Mouse (Mus musculus): ENCODE data around the gene Galr3. TPM values are rescaled to one million over a fixed set of nuclear protein-coding genes. Genes with fewer than 3 reads are reported as not detected.

Gene Galr3
- polyA plus RNA-seq (2015; fragmentation: Nextera tagmentation; extraction: Ambion mirVana), result 0.68 and 0.89 TPM in 2 replicates

DNA sequence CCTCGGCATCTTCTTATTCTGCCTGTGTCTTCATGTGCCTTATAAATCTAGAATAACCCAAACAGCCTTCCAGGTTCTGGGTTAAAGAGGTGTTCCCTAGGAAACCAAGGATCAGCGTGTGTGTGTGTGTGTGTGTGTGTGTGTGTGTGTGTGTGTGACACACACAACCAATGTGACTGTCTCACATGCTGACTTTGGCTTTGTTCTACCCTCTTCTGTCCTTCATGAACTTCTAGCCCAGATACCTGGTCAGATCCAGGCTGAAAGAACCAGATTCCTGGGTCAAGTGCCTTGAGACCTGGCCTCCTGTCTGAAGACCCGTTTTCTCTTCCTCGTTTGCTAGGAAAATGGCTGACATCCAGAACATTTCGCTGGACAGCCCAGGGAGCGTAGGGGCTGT is at the start of gene Galr3:
TSS of gene Galr3 (plus strand) at position 301 of the 400 bp plus-strand sequence.
- peaks cover 46% of the 10 kb centered on the region for H3K4me1 ChIP-seq
- H3K27me3 ChIP-seq (replicated peaks), result peaks cover 34% of the 10 kb centered on the region
- 0 out of 2 replicates have a peak, but pooled peaks cover 4% of the 10 kb centered on the region for H3K36me3 ChIP-seq
- 56% methylated on average over 6 of the region's 6 CpGs for WGBS
- ATAC-seq (ENCODE audit: insufficient read depth, low FRiP score, low read depth), result no peak
- H3K4me2 ChIP-seq, result peak within 1 kb of the TSS; percentile 99
- no peaks in the 10 kb centered on the region for H3K9me3 ChIP-seq
- H3K27ac ChIP-seq, result peak within 1 kb of the TSS; percentile 10; the same call in 1 of the 2 replicates
- H3K4me3 ChIP-seq (replicated peaks), result peak within 1 kb of the TSS; percentile 55
- peak within 1 kb of the TSS; percentile 26 for H3K9ac ChIP-seq

DNA sequence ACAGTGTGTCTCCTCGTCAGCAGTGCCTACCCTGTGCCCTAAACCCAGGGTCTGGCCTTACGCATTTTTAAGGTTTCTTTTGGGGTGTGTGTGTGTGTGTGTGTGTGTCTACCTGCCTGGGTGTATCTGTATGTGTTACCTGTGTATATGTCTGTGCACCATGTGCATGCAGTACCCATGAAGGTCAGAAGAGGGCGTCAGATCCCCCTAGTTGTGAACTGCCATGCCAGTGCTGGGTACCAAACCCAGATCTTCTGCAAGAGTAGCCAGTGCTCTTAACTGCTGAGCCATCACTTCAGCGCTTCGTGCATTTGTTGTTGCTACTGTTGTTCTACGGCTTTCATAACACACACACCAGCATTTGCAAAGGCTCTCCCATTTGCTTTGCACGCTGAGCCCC is 49.5 kb upstream of the Galr3 start:
- H3K9ac ChIP-seq, result no peak overlapping the region
- H3K36me3 ChIP-seq, result peaks cover 58% of the 10 kb centered on the region
- H3K27ac ChIP-seq, result no peak overlapping the region
- 89% methylated on average over 7 of the region's 7 CpGs for WGBS
- H3K4me3 ChIP-seq (replicated peaks), result no peak overlapping the region
- no peak overlapping the region for H3K4me2 ChIP-seq
- ATAC-seq (ENCODE audit: insufficient read depth, low FRiP score, low read depth), result no peak
- no peaks in the 10 kb centered on the region for H3K9me3 ChIP-seq
- peaks cover 5% of the 10 kb centered on the region for H3K4me1 ChIP-seq
- no peaks in the 10 kb centered on the region for H3K27me3 ChIP-seq (replicated peaks)

DNA sequence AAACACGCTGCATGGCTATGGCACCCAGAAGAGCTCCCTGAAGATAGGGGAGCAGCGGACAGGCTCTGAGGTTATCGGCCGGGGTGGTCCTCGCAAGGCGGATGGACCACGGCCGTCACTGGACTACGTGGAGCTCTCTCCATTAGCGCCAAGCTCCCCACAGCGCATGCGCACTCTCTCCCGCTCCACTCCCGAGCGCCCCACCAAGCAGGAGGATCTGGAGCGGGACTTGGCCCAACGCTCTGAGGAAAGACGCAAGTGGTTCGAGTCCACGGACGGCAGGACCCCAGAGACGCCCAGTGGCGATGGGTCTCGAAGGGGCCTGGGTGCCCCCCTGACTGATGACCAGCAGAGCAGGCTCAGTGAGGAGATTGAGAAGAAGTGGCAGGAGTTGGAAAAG is 48.8 kb upstream of the Galr3 start:
- H3K27ac ChIP-seq, result no peak overlapping the region
- H3K9ac ChIP-seq, result no peak overlapping the region
- H3K4me3 ChIP-seq (replicated peaks), result no peak overlapping the region
- WGBS, result 96% methylated on average over 24 of the region's 24 CpGs
- no peaks in the 10 kb centered on the region for H3K27me3 ChIP-seq (replicated peaks)
- ATAC-seq (ENCODE audit: insufficient read depth, low FRiP score, low read depth), result no peak
- peaks cover 58% of the 10 kb centered on the region for H3K36me3 ChIP-seq
- no peaks in the 10 kb centered on the region for H3K9me3 ChIP-seq
- H3K4me2 ChIP-seq, result no peak overlapping the region
- no peaks in the 10 kb centered on the region for H3K4me1 ChIP-seq

DNA sequence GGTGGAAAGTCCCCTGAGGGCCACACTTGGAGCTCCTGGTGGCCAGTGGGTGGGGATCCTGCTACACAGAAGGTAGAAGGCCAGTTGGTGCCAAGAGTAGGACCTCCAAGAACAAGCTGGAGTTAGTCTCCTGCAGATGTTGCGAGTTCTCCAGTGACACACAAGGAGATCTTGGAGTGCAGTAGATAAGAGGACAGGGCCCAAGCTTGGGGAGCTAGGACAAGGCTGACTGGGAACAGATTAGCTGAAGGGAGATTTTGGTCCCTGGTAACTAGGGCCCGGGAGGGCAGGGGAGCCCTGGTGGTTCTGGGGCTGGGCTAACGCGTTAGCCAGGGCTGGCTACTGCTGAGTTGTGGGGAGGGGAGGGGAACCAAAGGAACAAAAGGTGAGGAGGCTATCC is 45.8 kb upstream of the Galr3 start:
- no peak overlapping the region for H3K4me3 ChIP-seq (replicated peaks)
- no peaks in the 10 kb centered on the region for H3K4me1 ChIP-seq
- H3K36me3 ChIP-seq, result peaks cover 52% of the 10 kb centered on the region
- no peak overlapping the region for H3K4me2 ChIP-seq
- H3K27me3 ChIP-seq (replicated peaks), result no peaks in the 10 kb centered on the region
- no peak for ATAC-seq (ENCODE audit: insufficient read depth, low FRiP score, low read depth)
- no peak overlapping the region for H3K27ac ChIP-seq
- 92% methylated on average over 4 of the region's 4 CpGs for WGBS
- no peaks in the 10 kb centered on the region for H3K9me3 ChIP-seq
- no peak overlapping the region for H3K9ac ChIP-seq

DNA sequence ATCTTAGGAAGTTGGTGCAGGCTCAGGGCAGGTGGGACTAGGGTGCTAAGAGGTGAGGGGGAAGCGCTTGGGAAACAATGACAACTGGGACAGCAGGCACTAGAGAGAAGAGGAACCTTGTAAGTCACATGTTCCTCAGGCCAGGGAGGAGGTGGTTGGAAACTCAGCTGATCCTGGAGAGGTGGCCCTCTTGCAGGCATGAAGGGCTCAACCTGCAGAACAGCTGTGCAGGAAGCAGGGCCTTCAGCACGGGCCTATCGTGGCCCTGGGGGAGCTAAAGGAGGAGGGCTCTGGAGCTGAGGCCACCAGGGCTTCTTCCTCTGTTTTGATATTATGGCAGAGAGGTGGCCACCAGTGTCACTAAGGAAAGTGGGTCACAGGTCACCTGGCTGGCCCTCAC is 45.0 kb upstream of the Galr3 start:
- 83% methylated on average over 3 of the region's 3 CpGs for WGBS
- no peak overlapping the region for H3K4me3 ChIP-seq (replicated peaks)
- H3K27ac ChIP-seq, result no peak overlapping the region
- no peak overlapping the region for H3K9ac ChIP-seq
- no peak overlapping the region for H3K4me2 ChIP-seq
- no peak for ATAC-seq (ENCODE audit: insufficient read depth, low FRiP score, low read depth)
- H3K4me1 ChIP-seq, result no peaks in the 10 kb centered on the region; the same call in 1 of the 2 replicates
- H3K9me3 ChIP-seq, result no peaks in the 10 kb centered on the region
- H3K36me3 ChIP-seq, result peaks cover 50% of the 10 kb centered on the region
- H3K27me3 ChIP-seq (replicated peaks), result no peaks in the 10 kb centered on the region

DNA sequence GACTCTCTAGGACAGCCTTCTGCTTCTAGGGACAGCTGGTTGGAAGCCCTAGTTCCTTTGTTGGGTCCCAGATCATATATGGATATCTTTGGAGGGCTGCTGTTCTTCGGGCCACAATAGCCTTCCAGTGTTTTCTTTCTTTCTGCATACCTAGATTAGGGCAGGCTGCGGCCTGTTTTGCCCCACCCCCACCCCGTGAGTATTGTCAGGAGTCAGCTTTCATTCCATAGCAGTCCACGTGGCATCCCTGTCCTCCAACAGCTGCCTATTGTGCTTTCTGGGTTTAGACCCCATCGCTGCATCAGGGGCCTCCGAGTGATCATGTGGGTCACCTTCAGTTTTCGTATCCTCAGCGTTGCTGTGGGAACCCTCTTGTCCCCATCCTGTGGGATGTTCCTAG is 43.3 kb upstream of the Galr3 start:
- Histone ChIP-seq H3K4me3 (replicated peaks) (no peak overlapping the region), H3K9ac (no peak overlapping the region), H3K27ac (no peak overlapping the region), H3K9me3 (no peaks in the 10 kb centered on the region), H3K27me3 (replicated peaks) (no peaks in the 10 kb centered on the region), H3K36me3 (peaks cover 48% of the 10 kb centered on the region), H3K4me1 (no peaks in the 10 kb centered on the region; the same call in 1 of the 2 replicates), H3K4me2 (no peak overlapping the region)
- WGBS, result 71% methylated on average over 8 of the region's 8 CpGs
- ATAC-seq (ENCODE audit: insufficient read depth, low FRiP score, low read depth), result no peak

DNA sequence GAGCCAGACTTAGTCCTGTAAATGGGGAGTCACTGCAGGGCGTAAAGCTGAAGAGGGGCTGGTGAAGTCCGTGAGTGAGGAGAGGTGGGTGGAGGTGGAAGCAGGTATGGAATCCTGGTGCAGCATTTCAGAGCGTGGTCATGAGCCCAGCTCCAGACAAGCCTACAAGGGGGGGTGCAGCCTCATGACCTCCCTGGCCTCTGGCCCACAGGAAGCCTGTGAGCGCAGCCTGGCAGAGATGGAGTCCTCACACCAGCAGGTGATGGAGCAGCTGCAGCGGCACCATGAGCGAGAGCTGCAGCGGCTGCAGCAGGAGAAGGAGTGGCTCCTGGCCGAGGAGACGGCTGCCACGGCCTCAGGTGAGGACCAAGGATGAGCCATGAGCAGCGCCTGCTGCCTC is 42.1 kb upstream of the Galr3 start:
- H3K36me3 ChIP-seq, result peaks cover 39% of the 10 kb centered on the region
- 85% methylated on average over 11 of the region's 11 CpGs for WGBS

DNA sequence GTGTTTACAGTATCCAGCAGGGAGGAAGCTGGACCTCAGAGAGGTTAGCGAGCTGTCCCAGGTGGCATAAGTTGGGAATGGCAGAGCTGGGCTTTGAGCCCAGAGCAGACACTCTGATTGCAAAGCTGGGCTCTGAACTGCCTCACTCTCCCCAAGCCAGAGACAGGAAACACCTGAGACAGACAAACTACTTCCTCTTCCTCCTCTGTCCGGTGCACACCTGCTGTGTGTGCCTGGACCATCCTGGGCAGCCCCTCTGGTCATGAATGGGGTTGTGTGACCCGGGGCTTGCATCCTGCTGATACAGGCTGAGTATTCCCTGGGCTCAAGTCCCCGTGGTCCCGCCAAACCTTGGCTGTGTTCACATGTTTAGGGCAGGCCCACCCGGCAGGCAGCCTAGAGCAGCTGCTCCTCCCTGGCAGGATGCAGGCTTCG is 41.3 kb upstream of the Galr3 start:
- H3K4me1 ChIP-seq, result no peaks in the 10 kb centered on the region; the same call in 1 of the 2 replicates
- no peak overlapping the region for H3K9ac ChIP-seq
- H3K4me2 ChIP-seq, result no peak overlapping the region
- H3K9me3 ChIP-seq, result no peaks in the 10 kb centered on the region
- peaks cover 45% of the 10 kb centered on the region for H3K36me3 ChIP-seq
- 70% methylated on average over 7 of the region's 7 CpGs for WGBS
- no peak for ATAC-seq (ENCODE audit: insufficient read depth, low FRiP score, low read depth)
- no peak overlapping the region for H3K27ac ChIP-seq
- no peak overlapping the region for H3K4me3 ChIP-seq (replicated peaks)
- H3K27me3 ChIP-seq (replicated peaks), result no peaks in the 10 kb centered on the region

More for the DNA sequence above, 42.1 kb upstream of the Galr3 start:
- H3K9ac ChIP-seq, result no peak overlapping the region
- H3K4me2 ChIP-seq, result no peak overlapping the region
- ATAC-seq (ENCODE audit: insufficient read depth, low FRiP score, low read depth), result no peak
- H3K27me3 ChIP-seq (replicated peaks), result no peaks in the 10 kb centered on the region
- H3K4me1 ChIP-seq, result no peaks in the 10 kb centered on the region; the same call in 1 of the 2 replicates
- no peak overlapping the region for H3K27ac ChIP-seq
- no peaks in the 10 kb centered on the region for H3K9me3 ChIP-seq
- H3K4me3 ChIP-seq (replicated peaks), result no peak overlapping the region

DNA sequence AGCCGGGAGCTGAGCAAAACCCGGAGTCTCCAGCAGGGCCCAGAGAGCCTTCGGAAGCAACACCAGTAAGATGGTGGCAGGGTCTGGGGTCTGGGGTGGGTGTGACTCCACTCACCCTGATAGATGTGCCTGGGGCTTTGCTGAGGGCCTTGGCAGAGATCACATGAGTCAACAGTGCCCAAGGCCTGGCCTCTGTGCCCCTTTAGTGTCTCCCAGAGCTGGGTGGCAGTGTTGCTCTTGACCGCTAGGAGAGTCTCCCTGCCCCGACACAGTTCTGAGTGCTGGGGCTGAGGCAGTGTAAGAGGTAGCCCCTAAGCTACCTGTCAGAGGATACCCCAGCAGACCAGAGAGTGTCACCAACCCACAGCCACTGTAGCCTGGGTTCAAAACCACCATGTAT is 40.1 kb upstream of the Galr3 start:
- Histone ChIP-seq H3K4me2 (no peak overlapping the region), H3K27ac (no peak overlapping the region), H3K9ac (no peak overlapping the region), H3K4me3 (replicated peaks) (no peak overlapping the region), H3K4me1 (no peaks in the 10 kb centered on the region; the same call in 1 of the 2 replicates), H3K27me3 (replicated peaks) (no peaks in the 10 kb centered on the region), H3K9me3 (no peaks in the 10 kb centered on the region), H3K36me3 (peaks cover 51% of the 10 kb centered on the region)
- ATAC-seq (ENCODE audit: insufficient read depth, low FRiP score, low read depth), result no peak
- WGBS, result 89% methylated on average over 5 of the region's 5 CpGs

DNA sequence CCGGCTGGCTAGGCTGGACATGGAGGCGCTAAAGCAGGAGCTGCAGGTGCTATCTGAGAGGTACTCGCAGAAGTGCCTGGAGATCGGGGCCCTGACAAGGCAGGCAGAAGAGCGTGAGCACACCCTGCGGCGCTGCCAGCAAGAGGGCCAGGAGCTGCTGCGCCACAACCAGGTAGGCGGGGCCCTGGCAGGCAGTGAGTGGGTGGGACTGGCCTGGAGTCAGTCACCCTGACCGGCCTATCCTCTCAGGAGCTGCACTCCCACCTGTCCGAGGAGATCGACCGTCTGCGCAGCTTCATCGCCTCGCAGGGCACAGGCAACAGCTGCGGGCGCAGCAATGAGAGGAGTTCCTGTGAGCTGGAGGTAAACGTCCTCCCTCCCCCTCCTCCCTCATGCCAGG is 39.6 kb upstream of the Galr3 start:
- no peaks in the 10 kb centered on the region for H3K9me3 ChIP-seq
- H3K27ac ChIP-seq, result no peak overlapping the region
- H3K27me3 ChIP-seq (replicated peaks), result no peaks in the 10 kb centered on the region
- no peak overlapping the region for H3K4me2 ChIP-seq
- WGBS, result 42% methylated on average over 19 of the region's 19 CpGs
- H3K4me3 ChIP-seq (replicated peaks), result no peak overlapping the region
- H3K9ac ChIP-seq, result no peak overlapping the region
- H3K4me1 ChIP-seq, result no peaks in the 10 kb centered on the region; the same call in 1 of the 2 replicates
- peak; percentile 36; the same call in 1 of the 2 replicates for ATAC-seq (ENCODE audit: insufficient read depth, low FRiP score, low read depth)
- peaks cover 52% of the 10 kb centered on the region for H3K36me3 ChIP-seq

DNA sequence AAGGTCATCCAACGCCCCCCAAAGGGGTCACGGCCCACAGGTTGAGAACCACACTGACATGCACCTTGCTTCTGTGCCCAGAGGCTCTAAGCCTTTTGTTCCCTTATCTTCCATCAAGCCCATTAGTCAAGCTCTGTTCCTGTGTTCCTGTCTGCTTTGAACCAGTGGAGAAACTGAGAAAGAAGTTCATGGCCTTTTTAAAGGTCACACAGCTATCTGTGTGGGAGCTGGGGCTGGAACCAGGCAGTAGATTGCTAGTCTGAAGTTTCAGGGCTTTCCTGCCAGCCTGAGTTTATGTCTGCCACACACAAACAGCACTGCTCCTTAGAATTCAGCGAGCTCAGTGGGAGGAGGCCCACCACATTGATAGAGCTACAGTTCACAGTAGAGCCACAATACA is 38.6 kb upstream of the Galr3 start:
- Histone ChIP-seq H3K4me3 (replicated peaks) (no peak overlapping the region), H3K4me2 (no peak overlapping the region), H3K9me3 (no peaks in the 10 kb centered on the region), H3K27ac (no peak overlapping the region), H3K4me1 (no peaks in the 10 kb centered on the region; the same call in 1 of the 2 replicates), H3K27me3 (replicated peaks) (no peaks in the 10 kb centered on the region), H3K9ac (no peak overlapping the region), H3K36me3 (peaks cover 52% of the 10 kb centered on the region)
- ATAC-seq (ENCODE audit: insufficient read depth, low FRiP score, low read depth), result no peak
- WGBS, result 83% methylated on average over 3 of the region's 3 CpGs

DNA sequence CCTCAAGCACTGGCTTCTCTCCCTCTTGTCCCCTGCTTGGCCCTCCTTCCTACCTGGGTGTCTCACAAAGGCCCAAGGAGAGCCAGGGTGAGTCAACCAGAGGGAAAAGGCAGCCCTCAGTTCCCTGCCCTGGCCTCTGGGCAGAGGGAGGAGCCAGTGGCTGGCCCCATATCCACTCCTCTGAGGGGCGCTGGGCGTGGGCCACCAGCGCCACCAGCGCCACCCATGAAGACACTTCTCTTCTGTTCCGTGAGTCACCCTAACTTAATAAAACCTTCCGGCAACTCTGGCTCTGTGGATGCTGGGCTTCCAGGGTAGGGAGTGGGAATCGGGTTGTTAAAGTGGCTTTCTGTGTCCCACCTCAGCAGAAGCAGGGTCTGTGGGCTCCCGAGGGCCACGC is 36.1 kb upstream of the Galr3 start:
- 85% methylated on average over 9 of the region's 9 CpGs for WGBS
- H3K36me3 ChIP-seq, result peaks cover 42% of the 10 kb centered on the region
- H3K9ac ChIP-seq, result no peak overlapping the region

DNA sequence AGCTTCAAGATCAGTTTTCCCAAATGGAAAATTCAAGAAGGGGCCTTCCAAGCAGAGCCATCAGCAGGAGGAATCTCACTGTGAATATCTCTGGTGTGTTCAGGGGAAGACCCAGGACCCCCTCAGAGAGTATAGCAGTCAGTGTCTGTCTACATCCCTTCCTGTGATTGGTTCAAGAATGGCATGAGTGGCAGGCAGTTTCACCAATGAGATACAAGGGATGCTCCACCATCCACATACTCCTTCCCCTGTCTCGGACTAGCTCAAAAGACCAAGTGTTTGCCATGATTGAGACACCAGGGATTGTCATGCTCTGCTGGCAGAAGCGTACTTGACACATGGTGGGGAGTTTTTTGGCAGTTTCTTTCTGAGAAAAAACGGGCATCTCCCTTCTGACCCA is 35.0 kb upstream of the Galr3 start:
- Histone ChIP-seq H3K9me3 (no peaks in the 10 kb centered on the region), H3K4me1 (no peaks in the 10 kb centered on the region; the same call in 1 of the 2 replicates), H3K27me3 (replicated peaks) (no peaks in the 10 kb centered on the region), H3K4me3 (replicated peaks) (no peak overlapping the region), H3K9ac (no peak overlapping the region), H3K4me2 (no peak overlapping the region), H3K36me3 (peaks cover 37% of the 10 kb centered on the region), H3K27ac (no peak overlapping the region)
- no peak for ATAC-seq (ENCODE audit: insufficient read depth, low FRiP score, low read depth)
- WGBS, result 79% methylated on average over 3 of the region's 3 CpGs

More for the DNA sequence above, 36.1 kb upstream of the Galr3 start:
- Histone ChIP-seq H3K27me3 (replicated peaks) (no peaks in the 10 kb centered on the region), H3K4me3 (replicated peaks) (no peak overlapping the region), H3K9me3 (no peaks in the 10 kb centered on the region), H3K4me1 (no peaks in the 10 kb centered on the region; the same call in 1 of the 2 replicates), H3K4me2 (no peak overlapping the region), H3K27ac (0 out of 2 replicates have a peak overlapping the region, but pooled peaks have one; percentile 21)
- ATAC-seq (ENCODE audit: insufficient read depth, low FRiP score, low read depth), result 0 out of 2 replicates have a peak, but pooled peaks have one; percentile 18
